Mouse (Mus musculus): ENCODE data around the gene Cacna1e.

The Cacna1e gene

GRCm38 (mm10) chr1:154632886-154633285 lies 251.4 kb downstream of the Cacna1e start:
- no peak for DNase-seq (ENCODE audit: low read depth, low spot score)

GRCm38 (mm10) chr1:154622666-154623653 lies 261.3 kb downstream of the Cacna1e start:
- DNase-seq (ENCODE audit: low read depth, low spot score) = no peak

GRCm38 (mm10) chr1:154617743-154618455 lies 266.4 kb downstream of the Cacna1e start:
- peak; percentile 40 for DNase-seq (ENCODE audit: low read depth, low spot score)

- DNase-seq (ENCODE audit: low read depth, low spot score) = no peak
Observed at GRCm38 (mm10) chr1:154615759-154616158, 268.5 kb downstream of the Cacna1e start.

- no peak for DNase-seq (ENCODE audit: low read depth, low spot score)
Observed at GRCm38 (mm10) chr1:154608516-154608915, 275.8 kb downstream of the Cacna1e start.

- DNase-seq (ENCODE audit: low read depth, low spot score) = no peak
Observed at GRCm38 (mm10) chr1:154607406-154607805, 276.9 kb downstream of the Cacna1e start.

- DNase-seq (ENCODE audit: low read depth, low spot score) = no peak
Observed at GRCm38 (mm10) chr1:154605601-154606000, 278.7 kb downstream of the Cacna1e start.

GRCm38 (mm10) chr1:154603781-154604180 lies 280.5 kb downstream of the Cacna1e start:
- no peak for DNase-seq (ENCODE audit: low read depth, low spot score)

GRCm38 (mm10) chr1:154602531-154602930 lies 281.8 kb downstream of the Cacna1e start:
- DNase-seq (ENCODE audit: low read depth, low spot score) = no peak

- no peak for DNase-seq (ENCODE audit: low read depth, low spot score)
Observed at GRCm38 (mm10) chr1:154582516-154582915, 301.8 kb downstream of the Cacna1e start.

GRCm38 (mm10) chr1:154579929-154580328 lies 304.4 kb downstream of the Cacna1e start:
- DNase-seq (ENCODE audit: low read depth, low spot score) = no peak

GRCm38 (mm10) chr1:154578748-154579147 lies 305.6 kb downstream of the Cacna1e start:
- no peak for DNase-seq (ENCODE audit: low read depth, low spot score)

GRCm38 (mm10) chr1:154576418-154576817 lies 307.9 kb downstream of the Cacna1e start:
- no peak for DNase-seq (ENCODE audit: low read depth, low spot score)

GRCm38 (mm10) chr1:154566026-154566425 lies 318.3 kb downstream of the Cacna1e start:
- DNase-seq (ENCODE audit: low read depth, low spot score) = no peak

- no peak for DNase-seq (ENCODE audit: low read depth, low spot score)
Observed at GRCm38 (mm10) chr1:154555811-154556210, 328.5 kb downstream of the Cacna1e start.

- DNase-seq (ENCODE audit: low read depth, low spot score) = no peak
Observed at GRCm38 (mm10) chr1:154553132-154553531, 331.2 kb downstream of the Cacna1e start.

GRCm38 (mm10) chr1:154537445-154537844 lies 346.9 kb downstream of the Cacna1e start:
- DNase-seq (ENCODE audit: low read depth, low spot score) = no peak

GRCm38 (mm10) chr1:154536763-154537162 lies 347.5 kb downstream of the Cacna1e start:
- peak; percentile 2 for DNase-seq (ENCODE audit: low read depth, low spot score)

GRCm38 (mm10) chr1:154532987-154533940 lies 351.0 kb downstream of the Cacna1e start:
- no peak for DNase-seq (ENCODE audit: low read depth, low spot score)

GRCm38 (mm10) chr1:154529666-154530065 lies 354.6 kb downstream of the Cacna1e start:
- no peak for DNase-seq (ENCODE audit: low read depth, low spot score)

- DNase-seq (ENCODE audit: low read depth, low spot score) = no peak
Observed at GRCm38 (mm10) chr1:154528803-154529202, 355.5 kb downstream of the Cacna1e start.
